Mouse (Mus musculus): Measurements from ENCODE around the gene Arid5b. TPM values are rescaled to one million over a fixed set of nuclear protein-coding genes. Genes with fewer than 3 reads are reported as not detected.
A peak's percentile ranks its signal among the peaks of the same experiment; 100 is the strongest.

Arid5b gene
- polyA plus RNA-seq, 1 experiment from 2014 or later: 18.9 TPM

GRCm38 (mm10) chr10:68268629-68269028 lies 9.9 kb downstream of the Arid5b start:
- WGBS: 67% methylated on average over 5 of the region's 5 CpGs
- H3K36me3 ChIP-seq: peaks cover 23% of the 10 kb centered on the region
- no peak for ATAC-seq (ENCODE audit: insufficient number of reproducible peaks, low FRiP score)

GRCm38 (mm10) chr10:68263969-68264688 lies 14.4 kb downstream of the Arid5b start:
- Histone ChIP-seq H3K9ac (no peak overlapping the region), H3K4me3 (no peak overlapping the region), H3K4me2 (no peak overlapping the region), H3K27me3 (replicated peaks) (no peaks in the 10 kb centered on the region), H3K36me3 (peaks cover 9% of the 10 kb centered on the region; the same call in 1 of the 2 replicates), H3K27ac (ENCODE audit: poor library complexity, severe bottlenecking) (no peak overlapping the region), H3K4me1 (replicated peaks) (peaks cover 15% of the 10 kb centered on the region; the same call in 1 of the 2 replicates), H3K9me3 (replicated peaks) (no peaks in the 10 kb centered on the region)
- ATAC-seq (ENCODE audit: insufficient number of reproducible peaks, low FRiP score): no peak
- WGBS: 71% methylated on average over 10 of the region's 10 CpGs

More at GRCm38 (mm10) chr10:68268629-68269028, 9.9 kb downstream of the Arid5b start:
- Histone ChIP-seq H3K4me2 (no peak overlapping the region), H3K9ac (no peak overlapping the region), H3K27me3 (replicated peaks) (no peaks in the 10 kb centered on the region), H3K27ac (ENCODE audit: poor library complexity, severe bottlenecking) (no peak overlapping the region), H3K4me3 (no peak overlapping the region), H3K4me1 (replicated peaks) (peaks cover 10% of the 10 kb centered on the region; the same call in 1 of the 2 replicates), H3K9me3 (replicated peaks) (no peaks in the 10 kb centered on the region)

- WGBS: 92% methylated on average over 9 of the region's 9 CpGs
- H3K27ac ChIP-seq (ENCODE audit: poor library complexity, severe bottlenecking): no peak overlapping the region
- no peaks in the 10 kb centered on the region for H3K9me3 ChIP-seq (replicated peaks)
- H3K36me3 ChIP-seq: peaks cover 11% of the 10 kb centered on the region; the same call in 1 of the 2 replicates
- 0 out of 2 replicates have a peak, but pooled peaks cover 8% of the 10 kb centered on the region for H3K4me1 ChIP-seq (replicated peaks)
- H3K4me3 ChIP-seq: no peak overlapping the region
- ATAC-seq (ENCODE audit: insufficient number of reproducible peaks, low FRiP score): no peak
- H3K4me2 ChIP-seq: no peak overlapping the region
- no peak overlapping the region for H3K9ac ChIP-seq
- H3K27me3 ChIP-seq (replicated peaks): no peaks in the 10 kb centered on the region
Measured at GRCm38 (mm10) chr10:68263296-68263968, 15.1 kb downstream of the Arid5b start.

GRCm38 (mm10) chr10:68259601-68260000 lies 18.9 kb downstream of the Arid5b start:
- Histone ChIP-seq H3K9ac (no peak overlapping the region), H3K27ac (ENCODE audit: poor library complexity, severe bottlenecking) (no peak overlapping the region), H3K9me3 (replicated peaks) (no peaks in the 10 kb centered on the region), H3K36me3 (peaks cover 11% of the 10 kb centered on the region), H3K4me1 (replicated peaks) (peaks cover 14% of the 10 kb centered on the region), H3K4me3 (no peak overlapping the region), H3K4me2 (no peak overlapping the region), H3K27me3 (replicated peaks) (no peaks in the 10 kb centered on the region)
- 63% methylated on average over 4 of the region's 4 CpGs for WGBS
- no peak for ATAC-seq (ENCODE audit: insufficient number of reproducible peaks, low FRiP score)

- H3K27me3 ChIP-seq (replicated peaks): no peaks in the 10 kb centered on the region
- H3K4me2 ChIP-seq: no peak overlapping the region
- H3K4me3 ChIP-seq: no peak overlapping the region
- H3K9me3 ChIP-seq (replicated peaks): no peaks in the 10 kb centered on the region
- no peak overlapping the region for H3K9ac ChIP-seq
- H3K4me1 ChIP-seq (replicated peaks): peaks cover 22% of the 10 kb centered on the region
- ATAC-seq (ENCODE audit: insufficient number of reproducible peaks, low FRiP score): no peak
- peaks cover 7% of the 10 kb centered on the region; the same call in 1 of the 2 replicates for H3K36me3 ChIP-seq
- no peak overlapping the region for H3K27ac ChIP-seq (ENCODE audit: poor library complexity, severe bottlenecking)
- WGBS: 87% methylated on average over 10 of the region's 10 CpGs
Measured at GRCm38 (mm10) chr10:68257358-68258056, 21.0 kb downstream of the Arid5b start.

- Histone ChIP-seq H3K4me3 (no peak overlapping the region), H3K27ac (ENCODE audit: poor library complexity, severe bottlenecking) (no peak overlapping the region), H3K27me3 (replicated peaks) (no peaks in the 10 kb centered on the region), H3K4me2 (no peak overlapping the region), H3K9ac (no peak overlapping the region), H3K36me3 (peaks cover 9% of the 10 kb centered on the region; the same call in 1 of the 2 replicates), H3K4me1 (replicated peaks) (peaks cover 17% of the 10 kb centered on the region), H3K9me3 (replicated peaks) (no peaks in the 10 kb centered on the region)
- WGBS: 70% methylated on average over 3 of the region's 3 CpGs
- ATAC-seq (ENCODE audit: insufficient number of reproducible peaks, low FRiP score): no peak
Measured at GRCm38 (mm10) chr10:68256134-68256533, 22.4 kb downstream of the Arid5b start.

- ATAC-seq (ENCODE audit: insufficient number of reproducible peaks, low FRiP score): no peak
- no peak overlapping the region for H3K27ac ChIP-seq (ENCODE audit: poor library complexity, severe bottlenecking)
- no peaks in the 10 kb centered on the region for H3K27me3 ChIP-seq (replicated peaks)
- no peak overlapping the region for H3K4me3 ChIP-seq
- no peak overlapping the region for H3K9ac ChIP-seq
- H3K4me2 ChIP-seq: no peak overlapping the region
- peaks cover 22% of the 10 kb centered on the region for H3K4me1 ChIP-seq (replicated peaks)
- H3K9me3 ChIP-seq (replicated peaks): no peaks in the 10 kb centered on the region
- peaks cover 7% of the 10 kb centered on the region; the same call in 1 of the 2 replicates for H3K36me3 ChIP-seq
- 68% methylated on average over 7 of the region's 7 CpGs for WGBS
Measured at GRCm38 (mm10) chr10:68253452-68254117, 25.0 kb downstream of the Arid5b start.

- H3K4me2 ChIP-seq: no peak overlapping the region
- H3K36me3 ChIP-seq: peaks cover 7% of the 10 kb centered on the region; the same call in 1 of the 2 replicates
- ATAC-seq (ENCODE audit: insufficient number of reproducible peaks, low FRiP score): no peak
- H3K27ac ChIP-seq (ENCODE audit: poor library complexity, severe bottlenecking): no peak overlapping the region
- H3K27me3 ChIP-seq (replicated peaks): no peaks in the 10 kb centered on the region
- H3K4me3 ChIP-seq: no peak overlapping the region
- no peak overlapping the region for H3K9ac ChIP-seq
- no peaks in the 10 kb centered on the region for H3K9me3 ChIP-seq (replicated peaks)
- H3K4me1 ChIP-seq (replicated peaks): peaks cover 21% of the 10 kb centered on the region
- WGBS: 82% methylated on average over 4 of the region's 4 CpGs
Measured at GRCm38 (mm10) chr10:68252650-68253049, 25.9 kb downstream of the Arid5b start.

- no peaks in the 10 kb centered on the region for H3K27me3 ChIP-seq (replicated peaks)
- H3K4me2 ChIP-seq: no peak overlapping the region
- peak overlapping the region; percentile 57; the same call in 1 of the 2 replicates for H3K27ac ChIP-seq (ENCODE audit: poor library complexity, severe bottlenecking)
- H3K36me3 ChIP-seq: peaks cover 5% of the 10 kb centered on the region; the same call in 1 of the 2 replicates
- peaks cover 14% of the 10 kb centered on the region for H3K4me1 ChIP-seq (replicated peaks)
- H3K9ac ChIP-seq: no peak overlapping the region
- no peaks in the 10 kb centered on the region for H3K9me3 ChIP-seq (replicated peaks)
- 50% methylated on average over 6 of the region's 6 CpGs for WGBS
- ATAC-seq (ENCODE audit: insufficient number of reproducible peaks, low FRiP score): no peak
- H3K4me3 ChIP-seq: no peak overlapping the region
Measured at GRCm38 (mm10) chr10:68249355-68249782, 29.2 kb downstream of the Arid5b start.

GRCm38 (mm10) chr10:68248281-68249015 lies 30.1 kb downstream of the Arid5b start:
- 63% methylated on average over 9 of the region's 9 CpGs for WGBS
- H3K9ac ChIP-seq: no peak overlapping the region
- H3K9me3 ChIP-seq (replicated peaks): no peaks in the 10 kb centered on the region
- no peak overlapping the region for H3K4me2 ChIP-seq
- peaks cover 7% of the 10 kb centered on the region for H3K4me1 ChIP-seq (replicated peaks)
- H3K27me3 ChIP-seq (replicated peaks): no peaks in the 10 kb centered on the region
- H3K4me3 ChIP-seq: no peak overlapping the region
- no peak for ATAC-seq (ENCODE audit: insufficient number of reproducible peaks, low FRiP score)
- peaks cover 5% of the 10 kb centered on the region; the same call in 1 of the 2 replicates for H3K36me3 ChIP-seq
- no peak overlapping the region for H3K27ac ChIP-seq (ENCODE audit: poor library complexity, severe bottlenecking)

All from heart, embryonic 12.5 days (tissue).